ENCODE assay signal across 8 mouse cellular contexts in genomic region chr3:90709591-90710460, GRCm38 (mm10). TPM values are rescaled to one million over a fixed set of nuclear protein-coding genes. Genes with fewer than 3 reads are reported as not detected.
DNase-seq lines count a peak whose midpoint lies in the region; ATAC-seq and TF ChIP-seq lines count a peak whose summit lies in the region.

No protein-coding gene starts in this region.

- H3K4me2 ChIP-seq in heart, embryonic 12.5 days = no peak overlapping the region
- H3K4me2 ChIP-seq in liver, embryonic 12.5 days = no peak overlapping the region
- no peak overlapping the region for H3K4me2 ChIP-seq in neural tube, embryonic 13.5 days

- no peaks in the 10 kb centered on the region for H3K36me3 ChIP-seq in heart, embryonic 12.5 days
- H3K36me3 ChIP-seq in liver, embryonic 12.5 days = no peaks in the 10 kb centered on the region
- H3K36me3 ChIP-seq in neural tube, embryonic 13.5 days = no peaks in the 10 kb centered on the region
- no peaks in the 10 kb centered on the region for H3K36me3 ChIP-seq in testis, adult 2 months (ENCODE audit: control insufficient read depth, insufficient read depth, low read length)

- WGBS in heart, embryonic 12.5 days = 44% methylated on average over 12 of the region's 12 CpGs
- WGBS in liver, embryonic 12.5 days (ENCODE audit: insufficient replicate concordance) = 38% methylated on average over 12 of the region's 12 CpGs
- WGBS in neural tube, embryonic 13.5 days = 48% methylated on average over 12 of the region's 12 CpGs

- no peak overlapping the region for H3K9ac ChIP-seq in heart, embryonic 12.5 days
- H3K9ac ChIP-seq in liver, embryonic 12.5 days = no peak overlapping the region
- H3K9ac ChIP-seq in neural tube, embryonic 13.5 days = no peak overlapping the region

- H3K27me3 ChIP-seq in heart, embryonic 12.5 days (replicated peaks) = no peaks in the 10 kb centered on the region
- H3K27me3 ChIP-seq in liver, embryonic 12.5 days (replicated peaks) = no peaks in the 10 kb centered on the region
- no peaks in the 10 kb centered on the region for H3K27me3 ChIP-seq in neural tube, embryonic 13.5 days
- no peaks in the 10 kb centered on the region for H3K27me3 ChIP-seq in testis, adult 2 months (ENCODE audit: control insufficient read depth, insufficient read depth, low read length)

- peak; percentile 80 for ATAC-seq in CD4-positive, CD25-positive, alpha-beta regulatory T cell, adult 4 months
- peak; percentile 83 for ATAC-seq in erythroid progenitor cell, adult 5-6 weeks (replicated peaks; ENCODE audit: low FRiP score, poor library complexity, severe bottlenecking)
- ATAC-seq in heart, embryonic 12.5 days (ENCODE audit: insufficient number of reproducible peaks, low FRiP score) = 0 out of 2 replicates have a peak, but pooled peaks have one; percentile 33
- ATAC-seq in liver, embryonic 12.5 days = 0 out of 2 replicates have a peak, but pooled peaks have one; percentile 32
- peak; percentile 8; the same call in 1 of the 2 replicates for ATAC-seq in neural tube, embryonic 13.5 days (ENCODE audit: low read depth)

- no peak overlapping the region for H3K4me3 ChIP-seq in heart, embryonic 12.5 days
- H3K4me3 ChIP-seq in liver, embryonic 12.5 days = no peak overlapping the region
- H3K4me3 ChIP-seq in neural tube, embryonic 13.5 days = no peak overlapping the region
- no peak overlapping the region for H3K4me3 ChIP-seq in testis, adult 2 months (ENCODE audit: control insufficient read depth, low read depth, low read length)

- TF ChIP-seq POLR2A in testis, adult 2 months (IDR thresholded peaks at IDR 0.05; ENCODE audit: control insufficient read depth, low read depth, low read length) = no peak

- H3K27ac ChIP-seq in heart, embryonic 12.5 days (ENCODE audit: poor library complexity, severe bottlenecking) = no peak overlapping the region
- H3K27ac ChIP-seq in liver, embryonic 12.5 days = no peak overlapping the region
- no peak overlapping the region for H3K27ac ChIP-seq in neural tube, embryonic 13.5 days (replicated peaks)
- no peak overlapping the region for H3K27ac ChIP-seq in testis, adult 2 months (ENCODE audit: control insufficient read depth, insufficient read depth, low read depth, low read length)

- DNase-seq in brain, adult 2 months (ENCODE audit: low read depth, low spot score) = peak; percentile 93
- DNase-seq in kidney, postnatal 10 days = peak; percentile 93

- H3K9me3 ChIP-seq in heart, embryonic 12.5 days (replicated peaks) = no peaks in the 10 kb centered on the region
- no peaks in the 10 kb centered on the region for H3K9me3 ChIP-seq in liver, embryonic 12.5 days (replicated peaks)
- no peaks in the 10 kb centered on the region for H3K9me3 ChIP-seq in neural tube, embryonic 13.5 days

- no peaks in the 10 kb centered on the region for H3K4me1 ChIP-seq in heart, embryonic 12.5 days (replicated peaks)
- H3K4me1 ChIP-seq in liver, embryonic 12.5 days = no peaks in the 10 kb centered on the region
- no peaks in the 10 kb centered on the region for H3K4me1 ChIP-seq in neural tube, embryonic 13.5 days (replicated peaks)
- no peaks in the 10 kb centered on the region; the same call in 1 of the 2 replicates for H3K4me1 ChIP-seq in testis, adult 2 months (ENCODE audit: control insufficient read depth, insufficient read depth, low read length)

- TF ChIP-seq CTCF in testis, adult 2 months (IDR thresholded peaks at IDR 0.05; ENCODE audit: control insufficient read depth, insufficient read depth, insufficient replicate concordance, low read depth, low read length) = peak; percentile 96

RNA-seq across cellular contexts. Expression of gene S100a9, which starts 14.3 kb away (rescaled TPM):
- not detected for polyA plus RNA-seq in CD4-positive, CD25-positive, alpha-beta regulatory T cell, adult 4 months (2017; shearing (Covaris generic))
- total RNA-seq in erythroid progenitor cell, adult 5-6 weeks (2015; ENCODE audit: low replicate concordance) = 7,257 and 9,005 TPM in 2 replicates
- 2,061 and 2,234 TPM in 2 replicates for total RNA-seq in erythroid progenitor cell, adult 5-6 weeks (2017; ENCODE audit: low replicate concordance)
- polyA plus RNA-seq in heart, embryonic 12.5 days (2016; fragmentation: Nextera tagmentation; extraction: Ambion mirVana) = 1.5 and 3.3 TPM in 2 replicates
- 129 and 173 TPM in 2 replicates for polyA plus RNA-seq in liver, embryonic 12.5 days (2016; fragmentation: Nextera tagmentation; extraction: Ambion mirVana)
- 8.0 and 12.1 TPM in 2 replicates for polyA plus RNA-seq in neural tube, embryonic 13.5 days (2015; fragmentation: Nextera tagmentation; extraction: Ambion mirVana)
- not detected in 2 replicates for polyA plus RNA-seq in testis, adult 2 months (2012; rRNA removed)

RNA-seq across cellular contexts. Expression of gene Pglyrp4, which starts 16.9 kb away (rescaled TPM):
- not detected for polyA plus RNA-seq in CD4-positive, CD25-positive, alpha-beta regulatory T cell, adult 4 months (2017; shearing (Covaris generic))
- not detected in 2 replicates for total RNA-seq in erythroid progenitor cell, adult 5-6 weeks (2015; ENCODE audit: low replicate concordance)
- total RNA-seq in erythroid progenitor cell, adult 5-6 weeks (2017; ENCODE audit: low replicate concordance) = not detected in 2 replicates
- polyA plus RNA-seq in heart, embryonic 12.5 days (2016; fragmentation: Nextera tagmentation; extraction: Ambion mirVana) = not detected in 2 replicates
- polyA plus RNA-seq in liver, embryonic 12.5 days (2016; fragmentation: Nextera tagmentation; extraction: Ambion mirVana) = not detected in 2 replicates
- not detected in 2 replicates for polyA plus RNA-seq in neural tube, embryonic 13.5 days (2015; fragmentation: Nextera tagmentation; extraction: Ambion mirVana)
- polyA plus RNA-seq in testis, adult 2 months (2012; rRNA removed) = 3.1 and 3.3 TPM in 2 replicates

RNA-seq across cellular contexts. Expression of gene S100a8, which starts 41.0 kb away (rescaled TPM):
- polyA plus RNA-seq in CD4-positive, CD25-positive, alpha-beta regulatory T cell, adult 4 months (2017; shearing (Covaris generic)) = not detected
- total RNA-seq in erythroid progenitor cell, adult 5-6 weeks (2015; ENCODE audit: low replicate concordance) = 5,294 and 6,274 TPM in 2 replicates
- total RNA-seq in erythroid progenitor cell, adult 5-6 weeks (2017; ENCODE audit: low replicate concordance) = 2,245 and 2,738 TPM in 2 replicates
- 2.1 and 4.5 TPM in 2 replicates for polyA plus RNA-seq in heart, embryonic 12.5 days (2016; fragmentation: Nextera tagmentation; extraction: Ambion mirVana)
- 209 and 244 TPM in 2 replicates for polyA plus RNA-seq in liver, embryonic 12.5 days (2016; fragmentation: Nextera tagmentation; extraction: Ambion mirVana)
- polyA plus RNA-seq in neural tube, embryonic 13.5 days (2015; fragmentation: Nextera tagmentation; extraction: Ambion mirVana) = 13.5 and 16.1 TPM in 2 replicates
- polyA plus RNA-seq in testis, adult 2 months (2012; rRNA removed) = not detected in 2 replicates

RNA-seq across cellular contexts. Expression of gene S100a7a, which starts 56.0 kb away (rescaled TPM):
- not detected for polyA plus RNA-seq in CD4-positive, CD25-positive, alpha-beta regulatory T cell, adult 4 months (2017; shearing (Covaris generic))
- total RNA-seq in erythroid progenitor cell, adult 5-6 weeks (2015; ENCODE audit: low replicate concordance) = not detected in 2 replicates
- total RNA-seq in erythroid progenitor cell, adult 5-6 weeks (2017; ENCODE audit: low replicate concordance) = not detected in 2 replicates
- polyA plus RNA-seq in heart, embryonic 12.5 days (2016; fragmentation: Nextera tagmentation; extraction: Ambion mirVana) = 0.18 TPM in 1 of 2 replicates, not detected in the other
- not detected in 2 replicates for polyA plus RNA-seq in liver, embryonic 12.5 days (2016; fragmentation: Nextera tagmentation; extraction: Ambion mirVana)
- not detected in 2 replicates for polyA plus RNA-seq in neural tube, embryonic 13.5 days (2015; fragmentation: Nextera tagmentation; extraction: Ambion mirVana)
- 0.07 TPM in 1 of 2 replicates, not detected in the other for polyA plus RNA-seq in testis, adult 2 months (2012; rRNA removed)

Comparison
In these comparisons a context has a peak if more than half of its experiments do, and no peak if none do; other contexts are left out.
1. ATAC-seq: peak in every context shown above with its lines; median percentile 83 in erythroid progenitor cell, adult 5-6 weeks; 80 in CD4-positive, CD25-positive, alpha-beta regulatory T cell, adult 4 months; 33 in heart, embryonic 12.5 days; 32 in liver, embryonic 12.5 days; 8 in neural tube, embryonic 13.5 days.
2. RNA of gene S100a8, which starts 41.0 kb away (polyA plus RNA-seq): 209 to 244 TPM in liver, embryonic 12.5 days; 13.5 to 16.1 TPM in neural tube, embryonic 13.5 days, 2.1 to 4.5 TPM in heart, embryonic 12.5 days, not detected in CD4-positive, CD25-positive, alpha-beta regulatory T cell, adult 4 months and not detected in testis, adult 2 months; every median in the first group is over 10 times any median in the second.